Mouse (Mus musculus): ENCODE measurements around the gene Araf. TPM values are rescaled to one million over a fixed set of nuclear protein-coding genes. Genes with fewer than 3 reads are reported as not detected.

The Araf gene
- polyA plus RNA-seq (2014; fragmentation: Nextera tagmentation; extraction: Ambion mirVana) = 196 and 227 TPM in 2 replicates

GRCm38 (mm10) chrX:20797681-20798080 is at the start of gene Araf:
Gene Araf, plus strand, starts transcription at chrX:20797814.
- H3K27ac ChIP-seq (ENCODE audit: low read depth, low read length) = peak within 1 kb of the TSS; percentile 94
- no peaks in the 10 kb centered on the region for H3K27me3 ChIP-seq (replicated peaks; ENCODE audit: control insufficient read depth, insufficient read depth, low read length)
- peak within 1 kb of the TSS; percentile 52 for H3K4me2 ChIP-seq (ENCODE audit: low read length)
- H3K9ac ChIP-seq (ENCODE audit: low read length) = peak within 1 kb of the TSS; percentile 73
- DNase-seq (ENCODE audit: low spot score) (peak; percentile 39), ATAC-seq (peak; percentile 68)
- H3K36me3 ChIP-seq (ENCODE audit: control insufficient read depth, insufficient read depth, low read length) = no peaks in the 10 kb centered on the region
- peak within 1 kb of the TSS; percentile 40 for H3K4me3 ChIP-seq (ENCODE audit: low read depth, low read length)
- H3K4me1 ChIP-seq (ENCODE audit: control insufficient read depth, insufficient read depth, low read length) = no peaks in the 10 kb centered on the region
- 37% methylated on average over 7 of the region's 7 CpGs for WGBS
- H3K9me3 ChIP-seq (replicated peaks; ENCODE audit: control insufficient read depth, low read length) = no peaks in the 10 kb centered on the region

DNA sequence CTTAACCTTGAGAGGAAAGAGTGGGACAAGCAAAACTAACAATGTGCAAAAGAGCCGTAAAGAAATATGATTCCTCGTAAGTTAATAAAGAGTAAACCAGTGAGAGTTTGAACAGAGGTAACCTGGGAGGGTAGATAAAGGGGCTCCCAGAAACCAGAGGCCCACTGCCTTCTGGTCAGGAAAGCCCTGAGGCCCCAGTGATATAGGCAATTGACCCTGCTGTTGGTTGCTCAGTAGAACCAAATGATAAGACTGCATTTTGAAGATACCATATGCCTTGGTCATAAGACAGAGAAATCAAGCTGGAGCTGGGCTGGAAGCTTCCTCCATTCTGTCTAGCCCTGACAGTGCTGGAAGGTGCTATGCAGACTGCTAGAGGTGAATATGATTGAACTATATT is 48.8 kb upstream of the Araf start:
- Histone ChIP-seq H3K27me3 (replicated peaks; ENCODE audit: control insufficient read depth, insufficient read depth, low read length) (no peaks in the 10 kb centered on the region), H3K4me1 (ENCODE audit: control insufficient read depth, insufficient read depth, low read length) (no peaks in the 10 kb centered on the region), H3K27ac (ENCODE audit: low read depth, low read length) (no peak overlapping the region), H3K9me3 (replicated peaks; ENCODE audit: control insufficient read depth, low read length) (no peaks in the 10 kb centered on the region), H3K9ac (ENCODE audit: low read length) (no peak overlapping the region), H3K4me2 (ENCODE audit: low read length) (no peak overlapping the region), H3K36me3 (ENCODE audit: control insufficient read depth, insufficient read depth, low read length) (no peaks in the 10 kb centered on the region), H3K4me3 (ENCODE audit: low read depth, low read length) (no peak overlapping the region)
- WGBS = 89% methylated on average over 2 of the region's 2 CpGs
- no peak for DNase-seq (ENCODE audit: low spot score)
- no peak for ATAC-seq

DNA sequence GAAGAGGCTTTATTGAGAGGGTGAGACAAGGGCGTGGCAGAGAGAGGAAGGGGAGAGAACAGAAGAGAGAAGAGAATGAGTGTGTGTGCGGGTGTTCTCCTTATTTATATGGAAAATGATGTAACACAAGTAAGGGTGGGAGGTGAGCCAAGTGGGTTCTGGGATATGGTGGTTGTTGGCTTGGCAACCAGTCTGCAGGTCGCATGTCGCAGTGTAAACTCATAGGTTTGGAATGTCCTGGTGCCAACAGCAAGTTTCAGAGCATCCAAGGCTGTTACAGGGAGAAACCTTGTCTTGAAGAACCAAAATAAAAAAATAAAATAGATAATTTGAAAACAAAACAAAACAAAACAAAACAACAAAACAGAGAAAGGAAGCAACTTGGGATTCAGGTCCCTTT is 36.4 kb upstream of the Araf start:
- Histone ChIP-seq H3K36me3 (ENCODE audit: control insufficient read depth, insufficient read depth, low read length) (no peaks in the 10 kb centered on the region), H3K27ac (ENCODE audit: low read depth, low read length) (no peak overlapping the region), H3K9ac (ENCODE audit: low read length) (no peak overlapping the region), H3K4me2 (ENCODE audit: low read length) (no peak overlapping the region), H3K27me3 (replicated peaks; ENCODE audit: control insufficient read depth, insufficient read depth, low read length) (no peaks in the 10 kb centered on the region), H3K4me3 (ENCODE audit: low read depth, low read length) (no peak overlapping the region), H3K4me1 (ENCODE audit: control insufficient read depth, insufficient read depth, low read length) (no peaks in the 10 kb centered on the region), H3K9me3 (replicated peaks; ENCODE audit: control insufficient read depth, low read length) (no peaks in the 10 kb centered on the region)
- no peak for DNase-seq (ENCODE audit: low spot score)
- ATAC-seq = no peak
- WGBS = 81% methylated on average over 4 of the region's 4 CpGs

GRCm38 (mm10) chrX:20770697-20771381 is 26.8 kb upstream of the Araf start:
- Histone ChIP-seq H3K36me3 (ENCODE audit: control insufficient read depth, insufficient read depth, low read length) (no peaks in the 10 kb centered on the region), H3K4me1 (ENCODE audit: control insufficient read depth, insufficient read depth, low read length) (no peaks in the 10 kb centered on the region), H3K27ac (ENCODE audit: low read depth, low read length) (no peak overlapping the region), H3K4me2 (ENCODE audit: low read length) (no peak overlapping the region), H3K27me3 (replicated peaks; ENCODE audit: control insufficient read depth, insufficient read depth, low read length) (no peaks in the 10 kb centered on the region), H3K9me3 (replicated peaks; ENCODE audit: control insufficient read depth, low read length) (no peaks in the 10 kb centered on the region), H3K9ac (ENCODE audit: low read length) (no peak overlapping the region), H3K4me3 (ENCODE audit: low read depth, low read length) (no peak overlapping the region)
- 14% methylated on average over 1 of the region's 1 CpGs for WGBS
- DNase-seq (ENCODE audit: low spot score) (peak; percentile 77), ATAC-seq (peak; percentile 67; the same call in 1 of the 2 replicates)

DNA sequence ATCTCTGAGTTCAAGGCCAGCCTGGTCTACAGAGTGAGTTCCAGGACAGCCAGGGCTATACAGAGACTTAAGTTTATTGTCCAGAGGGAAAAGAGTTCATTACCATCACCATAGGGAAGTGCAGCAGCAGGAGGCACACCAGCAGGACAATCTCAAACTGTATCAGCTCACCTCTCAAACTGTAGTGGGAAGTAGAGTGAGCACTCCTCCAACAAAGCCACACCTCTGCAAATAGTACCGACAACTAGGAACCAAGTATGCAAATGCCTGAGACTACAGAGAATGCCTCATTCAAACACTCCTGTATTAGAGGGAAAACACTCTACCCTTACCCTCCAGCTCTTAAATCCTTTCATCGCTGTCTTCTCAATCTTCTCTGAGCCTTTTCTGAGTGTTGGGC is 25.9 kb upstream of the Araf start:
- no peak for ATAC-seq
- no peaks in the 10 kb centered on the region for H3K27me3 ChIP-seq (replicated peaks; ENCODE audit: control insufficient read depth, insufficient read depth, low read length)
- H3K9me3 ChIP-seq (replicated peaks; ENCODE audit: control insufficient read depth, low read length) = no peaks in the 10 kb centered on the region
- no peak overlapping the region for H3K4me3 ChIP-seq (ENCODE audit: low read depth, low read length)
- no peaks in the 10 kb centered on the region for H3K4me1 ChIP-seq (ENCODE audit: control insufficient read depth, insufficient read depth, low read length)
- no peak overlapping the region for H3K9ac ChIP-seq (ENCODE audit: low read length)
- no peak overlapping the region for H3K27ac ChIP-seq (ENCODE audit: low read depth, low read length)
- WGBS = 67% methylated on average over 2 of the region's 2 CpGs
- H3K4me2 ChIP-seq (ENCODE audit: low read length) = no peak overlapping the region
- no peaks in the 10 kb centered on the region for H3K36me3 ChIP-seq (ENCODE audit: control insufficient read depth, insufficient read depth, low read length)
- DNase-seq (ENCODE audit: low spot score) = no peak

DNA sequence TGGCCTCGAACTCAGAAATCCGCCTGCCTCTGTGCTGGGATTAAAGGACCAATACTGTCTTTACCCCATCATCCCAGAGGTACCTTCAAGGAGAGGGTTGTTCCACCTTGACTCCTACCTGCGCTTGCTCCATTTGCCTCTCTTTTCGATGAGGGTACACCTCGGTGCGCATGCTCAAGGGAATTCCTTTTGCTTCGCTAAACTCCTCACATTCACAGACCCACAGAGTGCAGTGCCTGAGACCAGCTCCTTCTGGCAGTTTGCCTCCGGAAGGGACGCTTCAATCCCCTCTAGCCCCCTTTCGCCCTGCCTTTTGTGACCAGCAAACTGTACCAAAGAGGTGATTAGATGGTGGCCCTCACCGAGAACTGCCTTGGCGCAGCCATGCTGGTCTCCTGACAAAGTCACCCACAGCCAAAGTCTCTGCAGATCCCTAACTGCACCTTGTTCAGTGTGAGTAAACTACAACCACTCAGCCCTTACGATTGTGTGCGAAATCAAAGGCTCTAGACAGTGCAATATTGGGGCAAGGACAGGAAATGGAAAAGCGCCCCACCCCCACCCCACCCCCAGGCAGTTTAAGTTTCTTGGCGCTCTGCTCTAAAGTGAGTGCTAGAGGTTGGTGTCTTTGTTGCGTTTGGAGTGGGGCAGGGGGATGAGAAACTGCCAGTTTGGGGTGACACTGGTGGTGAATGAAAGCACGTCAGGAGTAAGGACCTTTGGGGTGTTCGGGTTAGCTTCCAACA is 22.2 kb upstream of the Araf start:
- Histone ChIP-seq H3K4me2 (ENCODE audit: low read length) (no peak overlapping the region), H3K4me3 (ENCODE audit: low read depth, low read length) (no peak overlapping the region), H3K4me1 (ENCODE audit: control insufficient read depth, insufficient read depth, low read length) (no peaks in the 10 kb centered on the region), H3K9ac (ENCODE audit: low read length) (no peak overlapping the region), H3K27ac (ENCODE audit: low read depth, low read length) (no peak overlapping the region), H3K27me3 (replicated peaks; ENCODE audit: control insufficient read depth, insufficient read depth, low read length) (no peaks in the 10 kb centered on the region), H3K9me3 (replicated peaks; ENCODE audit: control insufficient read depth, low read length) (no peaks in the 10 kb centered on the region), H3K36me3 (ENCODE audit: control insufficient read depth, insufficient read depth, low read length) (no peaks in the 10 kb centered on the region)
- whole genome bisulfite sequencing = 56% methylated on average over 19 of the region's 19 CpGs
- ATAC-seq (no peak), DNase-seq (ENCODE audit: low spot score) (no peak)

DNA sequence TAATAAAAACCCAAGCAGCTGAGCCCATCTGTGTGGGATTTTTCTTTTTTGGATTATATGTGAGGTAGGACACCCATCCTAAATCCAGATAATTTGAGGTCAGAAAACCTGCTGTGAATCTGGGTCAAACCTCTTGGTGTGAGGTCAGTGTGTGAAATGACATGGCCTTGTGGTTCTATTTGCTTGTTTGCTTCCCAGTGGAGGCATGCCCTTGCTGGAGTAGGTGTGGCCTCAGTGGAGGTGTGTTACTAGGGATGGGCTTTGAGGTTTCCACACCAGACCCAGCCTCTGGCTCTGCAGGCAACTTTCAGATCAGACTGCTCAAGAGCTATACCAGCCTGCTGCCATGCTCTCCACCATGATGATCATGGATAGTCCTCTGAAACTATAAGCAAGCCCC is 20.0 kb upstream of the Araf start:
- Histone ChIP-seq H3K36me3 (ENCODE audit: control insufficient read depth, insufficient read depth, low read length) (no peaks in the 10 kb centered on the region), H3K4me3 (ENCODE audit: low read depth, low read length) (no peak overlapping the region)
- ATAC-seq = no peak

DNA sequence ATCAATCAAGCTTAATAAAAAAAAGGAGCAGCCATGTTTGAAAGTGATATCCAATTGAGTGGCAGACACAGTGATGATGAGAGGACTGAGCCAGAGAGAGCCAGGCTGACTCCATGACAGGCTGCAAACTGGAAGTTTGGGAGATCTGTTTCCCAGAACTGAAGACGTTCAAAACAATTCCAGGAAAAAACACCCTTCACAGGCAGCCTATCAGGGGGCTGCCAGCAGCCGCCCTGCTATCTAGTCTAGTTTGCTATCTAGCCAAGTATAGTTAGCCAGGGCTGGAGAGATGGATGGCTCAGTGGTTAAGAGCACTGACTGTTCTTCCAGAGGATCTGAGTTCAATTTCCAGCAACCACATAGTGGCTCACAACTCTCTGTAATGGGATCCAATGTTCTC is 10.3 kb upstream of the Araf start:
- Histone ChIP-seq H3K27ac (ENCODE audit: low read depth, low read length) (no peak overlapping the region), H3K4me2 (ENCODE audit: low read length) (no peak overlapping the region), H3K9ac (ENCODE audit: low read length) (no peak overlapping the region), H3K9me3 (replicated peaks; ENCODE audit: control insufficient read depth, low read length) (no peaks in the 10 kb centered on the region), H3K4me1 (ENCODE audit: control insufficient read depth, insufficient read depth, low read length) (no peaks in the 10 kb centered on the region), H3K4me3 (ENCODE audit: low read depth, low read length) (no peak overlapping the region), H3K27me3 (replicated peaks; ENCODE audit: control insufficient read depth, insufficient read depth, low read length) (no peaks in the 10 kb centered on the region), H3K36me3 (ENCODE audit: control insufficient read depth, insufficient read depth, low read length) (no peaks in the 10 kb centered on the region)
- WGBS = 84% methylated on average over 2 of the region's 2 CpGs
- DNase-seq (ENCODE audit: low spot score) (no peak), ATAC-seq (no peak)

More for the DNA sequence above, 20.0 kb upstream of the Araf start:
- no peaks in the 10 kb centered on the region for H3K9me3 ChIP-seq (replicated peaks; ENCODE audit: control insufficient read depth, low read length)
- no peaks in the 10 kb centered on the region for H3K4me1 ChIP-seq (ENCODE audit: control insufficient read depth, insufficient read depth, low read length)
- no peak overlapping the region for H3K9ac ChIP-seq (ENCODE audit: low read length)
- no peak for DNase-seq (ENCODE audit: low spot score)
- no peak overlapping the region for H3K27ac ChIP-seq (ENCODE audit: low read depth, low read length)
- H3K4me2 ChIP-seq (ENCODE audit: low read length) = no peak overlapping the region
- no peaks in the 10 kb centered on the region for H3K27me3 ChIP-seq (replicated peaks; ENCODE audit: control insufficient read depth, insufficient read depth, low read length)

DNA sequence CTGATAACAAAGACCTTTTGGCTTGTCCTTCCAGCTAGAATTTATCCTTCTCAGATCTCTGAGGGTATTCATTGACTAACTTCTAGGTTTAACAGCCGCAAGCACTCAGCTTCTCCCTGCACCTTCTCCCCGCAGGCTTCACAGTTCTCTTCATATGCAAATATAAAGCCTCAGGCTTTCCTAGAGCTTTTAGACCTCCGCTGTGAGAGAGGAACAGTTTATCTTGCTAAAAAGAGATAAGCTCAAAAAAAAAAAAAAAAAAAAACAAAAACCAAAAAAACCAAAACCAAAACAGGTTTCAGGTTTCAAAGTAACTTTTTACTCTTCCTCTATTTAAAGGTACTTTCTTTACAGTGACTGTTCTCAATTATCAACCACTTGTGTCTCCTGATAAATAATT is 5.2 kb upstream of the Araf start:
- DNase-seq (ENCODE audit: low spot score) = no peak
- WGBS = 29% methylated on average over 3 of the region's 3 CpGs
- no peak for ATAC-seq
- no peak overlapping the region for H3K4me3 ChIP-seq (ENCODE audit: low read depth, low read length)
- no peak overlapping the region for H3K4me2 ChIP-seq (ENCODE audit: low read length)
- no peaks in the 10 kb centered on the region for H3K4me1 ChIP-seq (ENCODE audit: control insufficient read depth, insufficient read depth, low read length)
- H3K36me3 ChIP-seq (ENCODE audit: control insufficient read depth, insufficient read depth, low read length) = no peaks in the 10 kb centered on the region
- H3K9ac ChIP-seq (ENCODE audit: low read length) = no peak overlapping the region
- no peaks in the 10 kb centered on the region for H3K27me3 ChIP-seq (replicated peaks; ENCODE audit: control insufficient read depth, insufficient read depth, low read length)
- H3K9me3 ChIP-seq (replicated peaks; ENCODE audit: control insufficient read depth, low read length) = no peaks in the 10 kb centered on the region
- H3K27ac ChIP-seq (ENCODE audit: low read depth, low read length) = no peak overlapping the region
